Mouse (Mus musculus) brain, embryonic 14.5 days (tissue): Measurements from ENCODE around the gene Art4.

Experiments used
- CTCF ChIP-seq: fragments of 200-500 bp; IDR thresholded peaks from 2 replicates; pipeline ENCODE4 v1.5.1; 2012; ENCODE audit warnings: inconsistent platforms, mild to moderate bottlenecking, moderate library complexity, borderline replicate concordance; ENCODE audit not compliant: insufficient read depth, insufficient read length; ENCODE audit errors: extremely low read depth
- POLR2A ChIP-seq: fragments of 200-500 bp; IDR thresholded peaks from 2 replicates; pipeline ENCODE4 v1.6.1; 2012; ENCODE audit warnings: mild to moderate bottlenecking, inconsistent platforms, borderline replicate concordance; ENCODE audit not compliant: poor library complexity, insufficient read depth, insufficient read length, severe bottlenecking; ENCODE audit errors: extremely low read depth

- no peak for TF ChIP-seq CTCF
- no peak for TF ChIP-seq POLR2A
Measured at GRCm38 (mm10) chr6:136900369-136901009, 43.0 kb upstream of the Art4 start.
